ENCODE assay signal across 11 mouse cellular contexts in genomic region chr16:35464686-35465308, GRCm38 (mm10). TPM values are rescaled to one million over a fixed set of nuclear protein-coding genes. Genes with fewer than 3 reads are reported as not detected.
A peak's percentile ranks its signal among the peaks of the same experiment; 100 is the strongest.
DNase-seq lines count a peak whose midpoint lies in the region; ATAC-seq and TF ChIP-seq lines count a peak whose summit lies in the region.
"Had no signal": no experiment of that assay in that cellular context is flagged by ENCODE, and none has a peak within 500 bp of the region (broad histone marks: within the 10 kb centered on the region; RNA-seq: fewer than 3 reads in every experiment).

No protein-coding gene starts in this region.

- intact Hi-C loops in heart, postnatal 25 days (cut with DNase I), result no loop called here

- no peak for ATAC-seq in heart, postnatal 0 days (ENCODE audit: insufficient read depth, low read depth)
- ATAC-seq in forebrain, embryonic 16.5 days, result peak; percentile 60
- no peak for ATAC-seq in erythroid progenitor cell, adult 5-6 weeks (replicated peaks; ENCODE audit: low FRiP score, poor library complexity, severe bottlenecking)

- no peaks in the 10 kb centered on the region for H3K27me3 ChIP-seq in heart, postnatal 0 days (ENCODE audit: control insufficient read depth, insufficient read depth, low read length)
- H3K27me3 ChIP-seq in forebrain, embryonic 16.5 days (replicated peaks; ENCODE audit: control insufficient read depth, insufficient read depth, low read length), result no peaks in the 10 kb centered on the region
- H3K27me3 ChIP-seq in midbrain, embryonic 10.5 days (ENCODE audit: low read depth, poor library complexity, severe bottlenecking), result no peaks in the 10 kb centered on the region
- H3K27me3 ChIP-seq: limb, embryonic 13.5 days had no signal

- no peak for DNase-seq in heart, postnatal 0 days (ENCODE audit: low spot score)
- DNase-seq in heart, adult 8-10 months (ENCODE audit: low spot score), result no peak
- peak; percentile 56 for DNase-seq in midbrain, embryonic 10.5 days (ENCODE audit: low spot score)
- peak; percentile 41 for DNase-seq in retina, embryonic 14.5 days (ENCODE audit: low spot score)
- DNase-seq in kidney, adult 8-10 months, result no peak
- DNase-seq in heart, postnatal 25 days (ENCODE audit: low spot score), result no peak
- DNase-seq: kidney, adult 11 months; kidney, postnatal 36 days had no signal

- H3K9me3 ChIP-seq in heart, postnatal 0 days (replicated peaks; ENCODE audit: control insufficient read depth, low read length), result no peaks in the 10 kb centered on the region
- no peaks in the 10 kb centered on the region for H3K9me3 ChIP-seq in forebrain, embryonic 16.5 days (ENCODE audit: control insufficient read depth, low read length)
- H3K9me3 ChIP-seq in midbrain, embryonic 10.5 days (replicated peaks), result no peaks in the 10 kb centered on the region
- H3K9me3 ChIP-seq: limb, embryonic 13.5 days had no signal

- 77% methylated on average over 12 of the region's 12 CpGs for WGBS in heart, postnatal 0 days
- 13% methylated on average over 12 of the region's 12 CpGs for WGBS in forebrain, embryonic 16.5 days
- WGBS in midbrain, embryonic 10.5 days, result 31% methylated on average over 12 of the region's 12 CpGs

- H3K9ac ChIP-seq in heart, postnatal 0 days (replicated peaks; ENCODE audit: low read depth, low read length), result no peak overlapping the region
- H3K9ac ChIP-seq in forebrain, embryonic 16.5 days (replicated peaks; ENCODE audit: low read depth, low read length), result no peak overlapping the region; the same call in 1 of the 2 replicates
- H3K9ac ChIP-seq: limb, embryonic 13.5 days had no signal

- peaks cover 10% of the 10 kb centered on the region for H3K4me1 ChIP-seq in heart, postnatal 0 days (ENCODE audit: control insufficient read depth, insufficient read depth)
- peaks cover 14% of the 10 kb centered on the region for H3K4me1 ChIP-seq in forebrain, embryonic 16.5 days (replicated peaks; ENCODE audit: control insufficient read depth, insufficient read depth, low read length)
- H3K4me1 ChIP-seq in midbrain, embryonic 10.5 days, result peaks cover 41% of the 10 kb centered on the region
- H3K4me1 ChIP-seq: limb, embryonic 13.5 days had no signal

- TF ChIP-seq CTCF in heart, postnatal 0 days (IDR thresholded peaks at IDR 0.05; ENCODE audit: low read depth), result no peak

- H3K27ac ChIP-seq in heart, postnatal 0 days (ENCODE audit: low read depth), result peak overlapping the region; percentile 86; the same call in 1 of the 2 replicates
- peak overlapping the region; percentile 39; the same call in 1 of the 2 replicates for H3K27ac ChIP-seq in forebrain, embryonic 16.5 days (ENCODE audit: low read length)
- peak overlapping the region; percentile 81 for H3K27ac ChIP-seq in midbrain, embryonic 10.5 days (replicated peaks)
- H3K27ac ChIP-seq: limb, embryonic 13.5 days had no signal

- TF ChIP-seq EP300 in heart, postnatal 0 days (IDR thresholded peaks at IDR 0.05; ENCODE audit: low read depth), result no peak

- no peak overlapping the region for H3K4me3 ChIP-seq in heart, postnatal 0 days (ENCODE audit: low read depth, low read length)
- H3K4me3 ChIP-seq in forebrain, embryonic 16.5 days (replicated peaks; ENCODE audit: low read length), result no peak overlapping the region
- H3K4me3 ChIP-seq in midbrain, embryonic 10.5 days, result peak overlapping the region; percentile 18; the same call in 1 of the 2 replicates
- H3K4me3 ChIP-seq: limb, embryonic 13.5 days had no signal

- H3K4me2 ChIP-seq in heart, postnatal 0 days (ENCODE audit: low read depth, low read length), result no peak overlapping the region
- H3K4me2 ChIP-seq in forebrain, embryonic 16.5 days (ENCODE audit: low read length), result no peak overlapping the region
- H3K4me2 ChIP-seq: limb, embryonic 13.5 days had no signal

- no peaks in the 10 kb centered on the region; the same call in 1 of the 2 replicates for H3K36me3 ChIP-seq in heart, postnatal 0 days (replicated peaks; ENCODE audit: control insufficient read depth, insufficient read depth, low read length)
- H3K36me3 ChIP-seq in forebrain, embryonic 16.5 days (ENCODE audit: control insufficient read depth, insufficient read depth), result no peaks in the 10 kb centered on the region
- peaks cover 19% of the 10 kb centered on the region for H3K36me3 ChIP-seq in midbrain, embryonic 10.5 days

RNA-seq across cellular contexts. Expression of gene Pdia5, which starts 25.9 kb away (rescaled TPM):
- 3.1 and 12.0 TPM in 2 replicates for total RNA-seq in heart, postnatal 0 days (2014; rRNA removed; ENCODE audit: low replicate concordance)
- 13.7 and 16.0 TPM in 2 replicates for polyA plus RNA-seq in heart, postnatal 0 days (2015; fragmentation: Nextera tagmentation; extraction: Ambion mirVana)
- 1 to 10 TPM; 4.9 to 6.1 (median 5.5) TPM for total RNA-seq in heart, adult 8-10 months (2022)
- 9.8 and 10.4 TPM in 2 replicates for polyA plus RNA-seq in forebrain, embryonic 16.5 days (2015; fragmentation: Nextera tagmentation; extraction: Ambion mirVana)
- 20.9 and 24.5 TPM in 2 replicates for polyA plus RNA-seq in midbrain, embryonic 10.5 days (2016; fragmentation: Nextera tagmentation; extraction: Ambion mirVana)
- not detected in 2 replicates for total RNA-seq in erythroid progenitor cell, adult 5-6 weeks (2015; ENCODE audit: low replicate concordance)
- total RNA-seq in erythroid progenitor cell, adult 5-6 weeks (2017; ENCODE audit: low replicate concordance), result 1.2 and 1.6 TPM in 2 replicates
- total RNA-seq in heart, postnatal 25 days (2021), result 1 to 10 TPM; 5.7 to 7.0 TPM

Comparison
In these comparisons a context has a peak if more than half of its experiments do, and no peak if none do; other contexts are left out.
1. DNase-seq: peak in midbrain, embryonic 10.5 days (single experiment) and retina, embryonic 14.5 days (single experiment); none in heart, postnatal 0 days (single experiment), heart, adult 8-10 months (single experiment), kidney, adult 8-10 months (0 of 2) and heart, postnatal 25 days (single experiment).
2. Peak in every context shown above with its lines, with median percentiles within 50 percentile points of each other: H3K27ac ChIP-seq.